Mouse (Mus musculus) E14TG2a.4 (cell line): ENCODE data around the gene Grcc10.
A peak's percentile ranks its signal among the peaks of the same experiment; 100 is the strongest.

Experiments used
- H3K27me3 ChIP-seq: 2 replicates; pipeline ENCODE4 v1.6.1; 2014; ENCODE audit warnings: low read length, control low read depth; ENCODE audit not compliant: insufficient read depth
- H3K36me3 ChIP-seq: 2 replicates; pipeline ENCODE4 v1.6.1; 2014; ENCODE audit warnings: low read length, control low read depth; ENCODE audit not compliant: insufficient read depth
- H3K4me1 ChIP-seq: replicated peaks from 2 replicates; pipeline ENCODE4 v1.6.1; 2014; ENCODE audit warnings: low read depth, low read length, control low read depth
- H3K4me3 ChIP-seq: replicated peaks from 2 replicates; pipeline ENCODE4 v1.5.1; 2014; ENCODE audit warnings: mild to moderate bottlenecking, low read length
- H3K9me3 ChIP-seq: 2 replicates; pipeline ENCODE4 v1.6.1; 2014; ENCODE audit warnings: low read length, control low read depth
- CTCF ChIP-seq: conservative IDR thresholded peaks from 2 replicates; pipeline ENCODE4 v1.5.1; 2014; ENCODE audit warnings: low read length
- NANOG ChIP-seq: IDR thresholded peaks from 2 replicates; pipeline ENCODE4 v1.6.1; 2014; ENCODE audit warnings: borderline replicate concordance, low read length, mixed read lengths
- POU5F1 ChIP-seq: IDR thresholded peaks from 2 replicates; pipeline ENCODE4 v1.6.1; 2014; ENCODE audit warnings: low read length, borderline replicate concordance

Gene Grcc10

GRCm38 (mm10) chr6:124759259-124759658, 18.1 kb upstream of the Grcc10 start:
- Histone ChIP-seq H3K9me3 (no peaks in the 10 kb centered on the region), H3K36me3 (no peaks in the 10 kb centered on the region), H3K4me3 (peak overlapping the region; percentile 21), H3K27me3 (peaks cover 44% of the 10 kb centered on the region), H3K4me1 (peaks cover 63% of the 10 kb centered on the region)
- TF ChIP-seq POU5F1 (no peak), NANOG (no peak), CTCF (peak; percentile 90)

GRCm38 (mm10) chr6:124758849-124759232, 17.7 kb upstream of the Grcc10 start:
- Histone ChIP-seq H3K27me3 (peaks cover 43% of the 10 kb centered on the region), H3K4me3 (peak overlapping the region; percentile 21), H3K4me1 (peaks cover 65% of the 10 kb centered on the region), H3K9me3 (no peaks in the 10 kb centered on the region), H3K36me3 (no peaks in the 10 kb centered on the region)
- TF ChIP-seq CTCF (no peak), NANOG (no peak), POU5F1 (no peak)

DNA sequence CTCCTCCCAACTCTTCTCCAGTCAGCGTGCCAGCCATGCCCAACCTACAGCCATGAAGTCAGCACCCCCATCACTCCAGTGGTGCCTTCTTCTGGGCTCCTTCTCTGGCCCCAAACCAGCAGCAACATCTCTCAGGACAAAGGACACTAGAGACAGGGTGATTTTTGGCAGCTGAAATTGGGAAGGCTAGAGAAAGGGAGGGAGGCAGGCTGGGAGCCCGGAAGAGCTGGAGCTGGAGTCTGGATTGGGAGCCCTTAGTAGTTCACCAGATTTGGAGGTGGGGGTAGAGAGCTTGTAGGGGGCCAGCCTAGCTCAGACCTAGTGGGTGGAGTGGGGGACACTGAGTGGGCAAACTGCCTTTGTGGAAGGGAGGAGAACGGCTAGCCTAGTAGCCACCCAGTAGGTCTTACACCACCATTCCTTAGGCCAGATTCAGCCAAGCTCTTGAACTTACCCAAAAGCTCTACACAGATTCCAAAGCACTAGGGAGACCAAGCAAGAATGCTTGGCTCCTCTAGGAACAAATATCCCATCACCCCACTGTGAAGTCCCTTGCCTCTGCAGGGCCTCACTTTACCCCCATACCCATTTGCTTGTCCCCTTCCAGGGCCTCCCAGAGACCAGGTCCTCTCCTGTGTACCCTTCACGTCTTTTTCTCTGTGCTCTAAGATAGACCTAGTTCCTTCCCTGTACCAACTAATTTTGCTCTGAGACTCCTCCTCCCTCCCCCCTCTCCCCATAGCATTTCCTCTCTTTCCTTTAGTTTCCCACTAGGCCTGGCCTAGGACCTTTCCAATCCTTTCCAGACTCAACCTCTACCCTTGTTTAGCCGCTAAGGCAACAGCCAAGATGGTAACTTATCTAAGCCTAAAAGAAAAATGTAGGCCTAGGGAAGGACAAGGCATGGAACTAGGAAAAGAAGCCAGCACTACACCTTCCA, 17.0 kb upstream of the Grcc10 start:
- H3K4me3 ChIP-seq: 0 out of 2 replicates have a peak overlapping the region, but pooled peaks have one; percentile 21
- no peaks in the 10 kb centered on the region for H3K9me3 ChIP-seq
- peaks cover 65% of the 10 kb centered on the region for H3K4me1 ChIP-seq
- H3K36me3 ChIP-seq: no peaks in the 10 kb centered on the region; the same call in 1 of the 2 replicates
- H3K27me3 ChIP-seq: peaks cover 37% of the 10 kb centered on the region
- no peak for TF ChIP-seq POU5F1
- no peak for TF ChIP-seq CTCF

DNA sequence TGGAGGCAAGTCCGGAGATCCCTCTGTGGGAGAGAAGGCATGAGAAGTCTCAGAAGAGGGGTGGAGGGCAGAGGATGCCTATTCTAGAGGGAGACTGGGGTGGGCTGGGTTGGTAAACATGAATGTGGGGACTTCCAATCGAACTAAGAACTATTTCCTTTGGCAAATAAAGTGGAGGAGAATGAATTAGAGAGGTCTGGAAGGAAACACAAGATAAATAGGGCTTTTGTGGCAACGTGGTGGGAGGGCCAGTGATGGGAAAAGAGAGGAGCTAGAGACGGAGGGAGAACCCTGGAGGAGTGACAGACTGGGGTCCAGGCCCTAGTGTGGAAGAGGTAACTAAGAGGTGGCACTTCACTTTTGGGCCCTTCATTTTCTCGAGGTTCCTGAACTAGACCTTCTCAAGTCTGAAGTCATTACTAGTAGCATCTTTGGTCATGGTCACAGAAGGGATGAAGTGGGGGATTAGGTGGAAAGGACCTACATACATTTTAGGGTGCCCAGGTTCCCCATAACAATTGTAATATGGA, 16.2 kb upstream of the Grcc10 start:
- Histone ChIP-seq H3K4me1 (peaks cover 65% of the 10 kb centered on the region), H3K27me3 (peaks cover 30% of the 10 kb centered on the region), H3K4me3 (peak overlapping the region; percentile 86), H3K9me3 (no peaks in the 10 kb centered on the region), H3K36me3 (no peaks in the 10 kb centered on the region; the same call in 1 of the 2 replicates)
- no peak for TF ChIP-seq POU5F1
- TF ChIP-seq CTCF: no peak
- TF ChIP-seq NANOG: no peak

DNA sequence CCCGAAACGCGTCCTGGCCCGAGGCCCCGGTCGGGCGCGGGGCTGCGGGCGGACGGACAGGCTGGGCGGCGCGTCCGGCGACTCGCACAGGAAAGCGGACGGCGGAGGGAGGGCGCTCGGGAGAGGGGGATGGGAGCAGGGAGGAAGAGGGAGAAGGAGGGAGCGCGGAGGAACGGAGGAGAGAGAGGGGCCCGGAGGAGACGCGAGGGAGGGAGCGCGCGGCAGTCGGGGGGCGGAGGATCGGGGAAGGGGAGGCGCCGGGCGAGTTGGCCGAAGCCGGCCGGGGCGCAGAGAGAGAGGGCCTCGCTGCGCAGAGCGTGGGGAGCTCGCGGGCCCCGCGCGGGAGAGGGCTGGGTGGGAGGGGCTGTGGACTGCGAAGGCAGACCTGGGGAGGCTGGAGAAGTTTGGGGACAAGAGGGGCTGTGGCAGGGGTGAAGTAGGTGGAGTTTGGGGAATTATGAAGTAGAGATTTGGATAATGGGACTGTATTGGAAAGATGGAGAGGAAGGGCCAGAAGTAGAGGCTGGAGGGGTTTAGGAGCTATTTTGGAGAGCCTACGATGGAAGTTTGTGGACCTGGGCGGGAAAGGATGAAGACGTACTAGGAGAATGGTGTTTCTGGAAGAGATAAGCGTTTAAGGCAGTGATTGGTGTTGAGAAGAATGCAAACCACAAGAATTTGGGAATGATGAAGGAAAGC, 15.6 kb upstream of the Grcc10 start:
- TF ChIP-seq NANOG: no peak
- no peak for TF ChIP-seq POU5F1
- no peak for TF ChIP-seq CTCF
- H3K36me3 ChIP-seq: no peaks in the 10 kb centered on the region; the same call in 1 of the 2 replicates
- peaks cover 28% of the 10 kb centered on the region for H3K27me3 ChIP-seq

GRCm38 (mm10) chr6:124755831-124756595, 14.8 kb upstream of the Grcc10 start, which contains the start of the genes Gm45234 and Atn1:
TSS of gene Gm45234 (minus strand) at chr6:124756021.
TSS of gene Atn1 (minus strand) at chr6:124756524.
- H3K9me3 ChIP-seq: no peaks in the 10 kb centered on the region
- peaks cover 22% of the 10 kb centered on the region for H3K27me3 ChIP-seq
- no peak for TF ChIP-seq CTCF
- no peak for TF ChIP-seq POU5F1
- no peak for TF ChIP-seq NANOG
- peaks cover 66% of the 10 kb centered on the region for H3K4me1 ChIP-seq
- H3K4me3 ChIP-seq: peak within 1 kb of the TSS; percentile 86
- H3K36me3 ChIP-seq: no peaks in the 10 kb centered on the region; the same call in 1 of the 2 replicates

More for the DNA sequence above, 15.6 kb upstream of the Grcc10 start:
- Histone ChIP-seq H3K4me1 (peaks cover 66% of the 10 kb centered on the region), H3K9me3 (no peaks in the 10 kb centered on the region), H3K4me3 (peak overlapping the region; percentile 86)

DNA sequence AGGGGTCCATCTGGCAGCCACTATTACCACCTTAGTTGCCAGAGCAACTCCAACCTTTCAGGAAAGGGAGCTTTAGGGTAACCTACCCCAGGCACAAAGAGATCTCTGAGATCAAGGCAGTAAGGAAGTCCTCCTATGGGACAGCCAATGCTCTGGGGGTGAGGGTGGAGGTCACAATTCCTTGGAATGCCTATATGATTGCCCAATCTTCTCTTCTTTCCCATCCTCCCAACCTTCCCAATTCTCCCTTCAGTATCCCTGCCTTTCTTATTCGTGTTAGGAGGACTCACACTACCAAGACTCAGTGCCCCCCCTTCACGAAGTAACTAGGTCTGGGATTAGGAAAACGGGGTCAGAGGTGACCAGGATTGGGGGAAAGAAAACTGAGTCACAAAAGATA, 14.1 kb upstream of the Grcc10 start:
- no peaks in the 10 kb centered on the region for H3K9me3 ChIP-seq
- TF ChIP-seq POU5F1: no peak
- TF ChIP-seq NANOG: no peak
- no peak for TF ChIP-seq CTCF

DNA sequence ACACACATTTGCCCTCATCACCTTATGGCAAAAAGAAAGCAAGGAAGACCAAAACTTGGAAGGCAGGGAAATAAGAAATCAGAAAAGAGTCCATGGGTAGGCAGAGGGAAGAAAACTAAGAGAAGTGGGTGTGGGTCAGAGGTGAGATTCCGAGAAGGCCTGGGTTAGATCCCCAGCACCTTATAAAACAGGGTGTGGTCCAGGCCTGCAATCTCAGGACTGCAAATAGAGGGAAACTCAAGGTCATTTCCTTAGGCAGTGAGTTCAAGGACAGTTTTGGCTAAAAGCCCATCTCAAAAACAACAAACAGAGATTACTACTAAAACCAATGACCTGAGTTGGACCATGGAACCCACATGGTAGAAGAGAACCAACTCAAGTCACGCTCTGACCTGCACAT, 12.7 kb upstream of the Grcc10 start:
- Histone ChIP-seq H3K36me3 (peaks cover 15% of the 10 kb centered on the region), H3K4me1 (peaks cover 73% of the 10 kb centered on the region), H3K27me3 (peaks cover 16% of the 10 kb centered on the region), H3K4me3 (0 out of 2 replicates have a peak overlapping the region, but pooled peaks have one; percentile 5), H3K9me3 (no peaks in the 10 kb centered on the region)
- TF ChIP-seq CTCF: no peak
- no peak for TF ChIP-seq NANOG
- TF ChIP-seq POU5F1: no peak

More for the DNA sequence above, 14.1 kb upstream of the Grcc10 start:
- Histone ChIP-seq H3K27me3 (peaks cover 18% of the 10 kb centered on the region), H3K36me3 (peaks cover under 1% of the 10 kb centered on the region; the same call in 1 of the 2 replicates), H3K4me3 (peak overlapping the region; percentile 86), H3K4me1 (peaks cover 71% of the 10 kb centered on the region)
